Mouse (Mus musculus) frontal cortex, postnatal 14 days (tissue): ENCODE data around the gene Usmg5.
A peak's percentile ranks its signal among the peaks of the same experiment; 100 is the strongest.

Source experiments
- DNase-seq, 2 experiments: peaks; one replicate each; pipeline ENCODE4 v3.0.0; 2022; ENCODE audit warnings: low spot score in 2 of 2

Usmg5 gene

DNA sequence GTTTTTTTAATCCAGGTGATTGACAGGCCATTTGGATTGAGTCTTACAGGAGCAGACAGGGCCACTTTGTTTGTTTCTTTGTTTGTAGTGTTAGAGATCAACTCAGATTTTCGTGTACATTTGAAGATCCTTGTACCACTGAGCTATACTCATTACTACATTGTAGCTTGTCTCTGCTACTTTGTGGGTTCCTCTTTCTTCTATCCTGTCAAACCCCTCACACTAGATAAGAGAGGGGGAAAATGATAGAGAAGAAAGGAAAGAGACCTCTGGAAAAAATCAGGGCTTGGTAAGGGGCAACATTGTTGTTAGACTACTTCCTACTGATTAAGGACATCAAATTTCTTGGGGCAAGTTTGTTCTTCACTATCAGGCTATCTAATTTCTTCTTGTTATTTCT lies 32.8 kb downstream of the Usmg5 start:
- no peak for DNase-seq

DNA sequence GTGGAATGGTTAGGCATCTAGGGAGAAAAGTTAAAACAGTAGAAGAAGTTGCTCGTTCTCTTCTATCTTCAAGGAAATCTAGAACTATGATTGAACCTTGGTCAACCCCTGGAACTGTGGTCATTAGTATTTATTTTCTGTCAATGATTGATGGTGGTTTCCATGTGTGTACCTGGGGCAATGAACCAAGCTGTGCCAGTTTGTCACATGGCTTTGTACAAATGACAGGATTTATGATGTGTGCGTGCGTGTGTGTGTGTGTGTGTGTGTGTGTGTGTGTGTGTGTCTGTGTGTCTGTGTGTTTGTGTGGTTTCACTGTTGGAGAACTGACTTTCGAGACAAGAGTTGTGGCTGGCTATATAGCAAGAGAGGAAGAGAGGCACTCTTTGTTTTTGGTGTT lies 37.0 kb downstream of the Usmg5 start:
- DNase-seq = no peak

DNA sequence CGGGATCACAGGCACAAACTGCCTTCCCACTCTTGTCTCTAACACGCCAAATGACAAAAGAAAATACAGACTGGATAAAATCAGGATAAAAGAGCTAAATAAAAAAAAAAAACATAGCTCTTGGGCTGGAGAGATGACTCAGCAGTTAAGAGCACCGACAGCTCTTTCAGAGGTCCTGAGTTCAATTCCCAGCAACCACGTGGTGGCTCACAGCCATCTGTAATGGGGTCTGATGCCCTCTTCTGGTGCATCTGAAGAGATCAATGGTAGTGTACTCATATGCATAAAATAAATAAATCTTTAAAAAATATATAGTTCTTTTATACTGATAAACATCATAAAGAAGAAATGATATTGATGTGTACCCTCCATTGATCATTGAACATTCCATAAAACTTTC lies 37.5 kb downstream of the Usmg5 start:
- DNase-seq = no peak

DNA sequence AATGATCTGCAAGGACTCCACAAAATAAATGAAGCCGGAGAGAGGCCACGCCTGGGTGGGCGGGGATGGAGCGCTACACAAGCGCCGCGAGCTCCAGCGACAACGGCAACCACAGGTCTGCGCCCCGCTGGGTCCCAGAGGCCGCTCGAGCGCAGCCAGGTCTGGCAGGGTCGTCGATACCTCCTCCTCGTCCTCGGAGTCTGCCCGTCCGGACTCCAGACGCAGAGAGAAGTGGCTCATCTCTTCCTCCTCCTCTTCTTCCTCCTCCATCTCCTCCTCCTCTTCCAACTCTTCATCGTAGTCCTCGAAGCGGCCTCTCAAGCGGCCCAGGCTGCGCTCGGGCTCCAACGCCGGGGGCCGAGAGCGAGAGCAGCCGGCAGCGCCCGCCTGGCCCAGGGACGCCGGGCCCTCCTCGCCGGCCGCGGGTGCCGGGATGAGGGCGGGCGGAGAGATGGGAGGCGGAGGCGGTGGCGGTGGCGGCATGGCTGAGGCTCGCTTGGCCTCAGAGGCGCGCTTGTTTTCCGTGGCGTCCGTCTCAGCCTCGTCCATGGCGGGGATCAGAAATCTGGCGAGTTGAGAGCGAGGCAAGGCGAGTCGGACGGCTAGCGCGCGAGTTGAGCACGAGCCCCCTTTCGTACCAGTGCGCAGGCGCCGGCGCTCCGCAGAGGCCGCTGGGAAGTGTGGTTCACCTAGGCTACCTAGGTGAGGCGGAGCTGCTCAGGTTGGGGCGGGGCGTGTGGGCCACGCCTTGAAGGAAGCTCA lies 40.0 kb downstream of the Usmg5 start, which contains the start of gene Pcgf6:
Pcgf6 (minus strand) TSS at position 636 of the 762 bp plus-strand sequence.
- DNase-seq = peak; percentile 65 to 71

DNA sequence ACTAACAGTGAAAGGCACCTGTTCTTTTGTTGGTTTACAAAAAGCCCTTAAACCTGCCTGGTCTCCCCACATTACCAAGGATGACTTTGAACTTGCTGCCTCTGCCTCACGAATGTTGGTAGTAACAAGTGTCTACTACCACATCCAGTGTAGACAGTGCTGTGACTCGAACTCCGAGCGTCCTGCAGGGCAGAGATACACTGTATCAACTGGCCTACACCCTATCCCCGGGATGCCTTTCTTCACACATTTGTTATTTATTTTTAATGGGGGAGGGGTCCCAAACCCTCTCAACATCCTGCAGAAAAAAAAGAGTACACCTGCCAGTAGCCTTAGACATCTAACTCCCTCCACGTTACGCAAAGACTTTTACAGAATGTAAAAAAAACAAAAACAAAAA lies 40.6 kb downstream of the Usmg5 start:
- DNase-seq = no peak

DNA sequence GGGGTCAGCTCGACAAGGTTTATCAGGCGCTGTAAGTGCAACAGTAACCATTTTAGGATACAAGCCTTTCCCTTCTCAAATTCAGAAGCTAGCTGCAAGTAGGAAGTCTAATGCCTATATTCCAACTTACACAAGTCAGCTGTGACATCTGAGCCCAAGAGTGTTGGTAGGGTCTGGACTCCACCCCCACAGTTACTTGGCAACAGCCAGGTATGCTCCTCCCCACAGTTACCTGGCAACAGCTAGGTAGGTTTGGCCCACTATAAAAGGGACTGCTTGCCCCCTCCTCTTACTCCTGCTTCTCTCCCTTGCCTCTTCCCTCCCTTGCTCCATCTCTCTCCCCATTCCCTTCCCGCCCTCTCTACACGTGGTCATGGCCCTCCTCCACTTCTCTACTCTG lies 41.4 kb downstream of the Usmg5 start:
- no peak for DNase-seq

DNA sequence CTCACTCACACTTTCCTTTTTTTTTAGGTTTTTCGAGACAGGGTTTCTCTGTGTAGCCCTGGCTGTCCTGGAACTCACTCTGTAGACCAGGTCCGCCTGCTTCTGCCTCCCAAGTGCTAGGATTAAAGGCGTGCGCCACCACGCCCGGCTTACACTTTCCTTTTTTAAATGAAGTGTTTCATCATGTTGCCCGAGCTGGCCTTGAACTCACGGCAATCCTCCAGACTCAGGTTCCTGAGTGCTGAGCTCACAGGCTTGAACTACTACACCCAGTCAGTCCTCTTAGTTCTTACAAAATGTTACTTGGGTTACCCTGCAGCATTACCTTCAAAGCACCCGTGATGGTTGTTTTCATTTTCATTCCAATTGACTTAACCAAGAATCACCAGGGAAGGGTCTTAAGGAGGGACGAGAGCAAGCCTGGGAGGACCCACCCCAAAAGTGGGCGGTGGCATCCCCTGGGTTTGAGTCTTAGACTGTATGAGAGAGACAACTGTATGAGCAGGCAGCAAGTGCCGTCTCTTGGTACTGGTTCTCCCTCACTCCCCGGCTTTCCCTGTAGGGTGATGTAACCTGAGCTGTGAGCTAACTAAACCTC lies 43.1 kb downstream of the Usmg5 start:
- no peak for DNase-seq

DNA sequence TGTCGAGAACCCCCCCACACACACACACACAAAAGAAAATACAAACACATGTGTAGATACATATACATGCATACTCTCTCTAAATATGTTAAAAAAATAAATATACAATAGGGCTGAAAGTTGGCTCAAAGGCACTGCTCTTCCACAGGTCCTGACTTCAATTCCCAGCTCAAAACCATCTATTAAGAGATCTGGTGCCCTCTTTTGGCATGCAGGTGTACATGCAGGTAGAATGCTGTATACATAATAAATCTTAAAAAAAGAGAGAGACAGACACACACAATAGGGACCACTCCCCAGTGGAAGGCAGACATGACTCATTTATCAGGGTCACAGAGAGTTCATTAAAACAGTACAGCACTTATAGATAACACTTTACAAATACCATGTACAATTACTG lies 44.1 kb downstream of the Usmg5 start:
- DNase-seq = no peak

DNA sequence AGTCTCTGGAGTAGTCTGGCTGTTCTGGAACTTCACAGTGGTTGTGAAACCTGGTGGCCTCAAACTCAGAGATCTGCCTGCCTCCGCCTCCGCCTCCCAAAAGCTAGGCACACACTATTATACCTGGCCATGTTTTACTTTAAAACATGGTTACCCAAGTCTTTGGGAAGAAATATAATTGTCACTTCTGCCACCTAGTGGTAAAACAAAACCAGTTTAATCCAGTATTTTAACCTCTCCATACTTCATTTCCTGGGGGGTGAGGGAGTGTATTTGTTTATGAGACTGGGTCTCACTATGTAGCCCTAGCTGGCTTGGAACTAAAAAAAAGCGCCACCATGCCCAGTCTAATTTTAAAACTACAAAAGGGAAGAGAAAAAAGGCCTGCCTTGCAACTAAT lies 46.8 kb downstream of the Usmg5 start:
- no peak for DNase-seq

DNA sequence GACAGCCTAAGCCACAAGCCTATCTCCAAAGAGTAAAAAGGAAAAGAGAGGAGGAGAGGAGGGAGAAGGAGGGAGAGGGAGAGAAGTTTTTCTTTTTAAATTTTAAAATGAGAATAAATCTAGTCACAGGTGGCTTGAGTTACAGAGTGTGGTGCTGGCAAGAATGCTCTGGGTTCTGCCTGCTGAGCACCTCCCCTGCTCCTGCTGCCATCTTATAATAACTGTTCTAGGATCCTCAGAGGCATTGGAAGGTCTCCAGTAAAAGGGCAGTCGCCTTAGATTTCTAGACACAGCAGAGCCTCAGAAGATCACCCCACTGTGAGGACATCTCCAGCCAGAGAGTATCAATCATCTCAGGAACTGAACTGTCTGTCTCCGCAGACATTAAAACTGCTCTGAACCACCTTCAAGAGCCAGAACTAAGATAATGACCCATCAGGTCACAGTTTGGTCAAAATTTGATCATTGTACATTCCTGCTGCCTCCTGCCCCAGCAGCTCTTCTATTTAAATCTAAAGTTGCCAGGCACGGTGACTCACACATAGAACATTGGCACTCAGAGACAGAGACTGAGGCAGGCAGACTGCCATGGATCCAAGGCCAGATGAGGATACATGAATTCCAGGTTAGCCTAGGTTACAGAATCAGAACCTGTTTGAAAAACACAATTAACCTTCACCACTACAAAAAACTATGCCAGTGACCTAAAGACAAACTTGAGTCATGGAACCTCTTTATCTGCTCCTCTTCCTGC lies 49.5 kb downstream of the Usmg5 start:
- no peak for DNase-seq

DNA sequence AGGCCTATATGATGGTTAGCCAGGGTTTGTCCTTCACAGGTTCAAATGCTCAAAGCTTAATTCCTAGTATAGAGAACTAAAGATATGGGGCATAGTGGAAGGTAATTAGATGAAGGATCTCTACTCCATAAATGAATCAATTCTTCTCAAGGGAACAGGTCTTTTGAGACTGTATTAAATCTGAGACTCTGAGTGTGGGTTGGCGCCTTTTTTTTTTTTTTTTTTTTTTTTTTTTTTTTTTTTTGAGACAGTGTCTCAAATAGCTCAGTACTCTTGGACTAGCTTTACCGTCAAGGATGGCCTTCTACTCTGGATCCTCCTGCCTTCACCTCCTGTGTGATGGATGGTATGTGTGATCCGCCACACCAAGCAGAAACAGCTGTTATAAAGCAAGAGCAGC lies 53.9 kb downstream of the Usmg5 start:
- DNase-seq = no peak

DNA sequence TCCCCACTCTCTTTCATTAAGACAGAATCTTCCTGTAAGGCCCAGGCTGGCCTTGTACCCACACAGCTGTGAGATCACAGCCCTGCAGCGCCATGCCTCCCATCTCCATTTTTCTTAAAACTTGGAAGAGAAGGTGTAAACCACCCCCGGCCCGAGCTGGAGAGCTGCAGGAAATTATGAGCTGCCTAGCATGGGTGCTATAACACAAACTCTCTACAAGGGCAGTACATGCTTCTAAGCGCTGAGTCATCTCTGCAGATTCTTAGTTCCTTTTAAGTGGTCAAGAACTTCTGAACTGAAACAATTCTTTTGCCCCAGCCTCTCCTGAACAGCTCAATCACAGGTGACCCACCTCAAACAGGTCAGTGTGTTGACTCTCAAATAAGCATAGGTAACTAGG lies 55.5 kb downstream of the Usmg5 start:
- DNase-seq = no peak
